Mouse (Mus musculus) testis, adult 2 months (tissue): ENCODE results near the gene Aloxe3.

Experiments
- CTCF ChIP-seq: fragments of 200-500 bp; IDR thresholded peaks from 2 replicates; pipeline ENCODE4 v1.5.1; 2012; ENCODE audit warnings: low read depth, mild to moderate bottlenecking, inconsistent platforms, low read length, moderate library complexity; ENCODE audit not compliant: control insufficient read depth, insufficient read depth, insufficient replicate concordance
- POLR2A ChIP-seq: fragments of 200-500 bp; IDR thresholded peaks from 2 replicates; pipeline ENCODE4 v1.6.1; 2012; ENCODE audit warnings: low read depth, mild to moderate bottlenecking, inconsistent platforms, low read length, moderate library complexity; ENCODE audit not compliant: control insufficient read depth

DNA sequence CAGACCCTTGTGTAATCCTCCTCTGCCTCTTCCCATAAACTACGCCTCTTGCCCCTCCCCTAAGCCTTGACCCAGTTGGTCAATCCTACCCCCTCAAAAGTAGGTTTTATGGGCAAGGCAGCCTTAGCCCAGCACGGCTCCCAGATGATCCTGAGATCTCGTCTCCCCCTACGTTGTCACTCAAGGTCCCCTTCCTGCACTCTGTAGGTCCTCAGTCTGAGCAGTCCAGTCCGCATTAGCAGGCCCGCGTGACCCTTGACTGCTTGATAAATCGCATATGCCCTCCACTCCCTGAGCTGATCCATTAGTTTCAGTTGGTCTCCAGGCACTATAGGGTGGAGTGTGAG lies 8.9 kb downstream of the Aloxe3 start:
- no peak for TF ChIP-seq POLR2A
- TF ChIP-seq CTCF, result no peak
